Mouse (Mus musculus): ENCODE measurements around the gene Olfm1.

Gene Olfm1

DNA sequence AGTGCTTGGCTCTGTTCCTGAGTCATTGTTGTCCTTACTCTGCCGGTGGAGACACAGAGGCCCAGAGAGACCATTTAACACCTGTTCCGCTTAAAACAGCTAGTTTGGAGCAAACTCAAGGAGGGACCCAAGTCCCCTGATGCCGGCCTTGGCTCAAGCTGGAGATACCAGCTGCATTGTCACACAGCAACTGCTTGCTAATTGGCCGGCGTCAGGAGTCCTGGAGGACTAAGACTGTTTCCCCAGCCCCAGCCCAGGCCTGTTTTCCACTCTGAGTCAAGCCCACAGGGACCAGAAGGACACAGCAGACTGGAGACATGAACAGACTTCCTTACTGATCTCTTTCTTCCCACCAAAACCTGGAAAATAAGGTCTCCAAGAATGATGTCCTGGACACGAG, 43.7 kb downstream of the Olfm1 start:
- no peak for DNase-seq

DNA sequence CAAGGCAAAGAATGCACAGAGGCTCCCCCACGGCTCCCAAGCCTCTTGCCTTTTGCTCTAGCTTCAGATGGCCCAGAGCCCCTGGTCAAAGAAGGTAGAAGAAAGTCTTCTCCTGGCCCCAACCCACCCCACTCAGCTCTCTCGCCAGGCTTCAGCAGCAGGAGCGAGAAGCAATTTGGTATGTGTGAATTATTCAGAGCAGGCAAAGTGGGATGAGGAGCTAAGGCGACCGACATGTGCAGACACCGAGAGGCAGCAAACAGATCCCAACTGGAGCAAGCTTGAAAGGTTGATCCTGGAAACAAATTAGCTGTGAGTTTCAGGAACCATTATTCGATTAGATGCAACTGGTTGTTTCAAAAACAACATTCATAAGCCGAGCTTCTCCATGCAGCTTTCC, 46.8 kb downstream of the Olfm1 start:
- DNase-seq = no peak

GRCm38 (mm10) chr2:28240920-28241319, 48.1 kb downstream of the Olfm1 start:
- no peak for DNase-seq

GRCm38 (mm10) chr2:28241520-28242221, 48.9 kb downstream of the Olfm1 start:
- DNase-seq = peak in 1 of 2 experiments; percentile 2

DNA sequence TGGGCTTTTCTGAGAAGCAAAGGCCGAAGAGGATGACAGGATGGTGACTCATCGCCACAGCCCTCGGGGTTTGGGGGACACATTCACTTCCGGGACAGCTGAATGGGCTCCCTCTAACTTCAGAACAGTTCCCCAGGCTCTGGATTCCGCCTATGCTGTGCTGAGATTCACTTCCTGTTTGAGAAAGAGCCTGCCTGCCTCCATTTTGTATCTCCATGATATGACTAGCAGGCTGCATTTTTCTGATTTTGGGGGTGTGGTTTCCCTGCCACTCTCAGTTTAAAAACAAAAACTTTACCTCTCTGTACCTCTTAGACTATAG, 49.4 kb downstream of the Olfm1 start:
- DNase-seq = peak in 1 of 2 experiments; percentile 3

DNA sequence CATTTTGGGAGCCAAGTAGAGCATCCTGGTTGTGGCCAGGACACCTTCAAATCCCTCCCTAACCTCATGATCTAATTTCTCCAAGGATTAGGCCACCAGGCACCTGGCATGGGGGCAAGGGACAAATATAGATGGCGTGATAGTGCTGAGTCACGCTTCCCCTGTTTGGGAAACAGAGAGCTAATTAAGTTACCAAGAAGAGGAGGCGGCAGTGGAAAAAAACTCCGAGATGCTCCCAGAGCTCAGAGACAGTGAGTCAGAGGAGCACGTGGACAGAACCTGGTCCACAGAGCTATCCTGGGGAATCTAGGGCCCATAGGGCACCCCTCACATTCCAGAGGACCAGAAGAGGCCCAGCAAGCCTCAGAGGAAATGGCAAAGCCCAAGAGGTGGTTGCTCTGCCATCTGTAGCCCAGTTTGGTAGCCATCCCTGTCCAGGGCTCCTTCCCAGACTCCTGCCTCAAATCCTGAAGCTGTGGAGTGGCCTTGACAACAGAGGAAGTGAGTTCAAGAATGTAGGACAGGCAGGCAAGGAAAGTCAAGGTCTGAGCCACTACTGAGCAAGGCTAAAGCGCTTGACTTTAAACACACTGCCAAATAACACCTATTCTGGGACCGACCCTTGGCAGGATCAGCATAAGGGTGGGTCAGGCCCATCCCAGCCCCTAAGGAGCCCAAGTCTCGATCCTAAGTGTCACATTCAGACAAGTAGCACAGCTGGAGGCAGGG, 52.0 kb downstream of the Olfm1 start:
- no peak for DNase-seq

DNA sequence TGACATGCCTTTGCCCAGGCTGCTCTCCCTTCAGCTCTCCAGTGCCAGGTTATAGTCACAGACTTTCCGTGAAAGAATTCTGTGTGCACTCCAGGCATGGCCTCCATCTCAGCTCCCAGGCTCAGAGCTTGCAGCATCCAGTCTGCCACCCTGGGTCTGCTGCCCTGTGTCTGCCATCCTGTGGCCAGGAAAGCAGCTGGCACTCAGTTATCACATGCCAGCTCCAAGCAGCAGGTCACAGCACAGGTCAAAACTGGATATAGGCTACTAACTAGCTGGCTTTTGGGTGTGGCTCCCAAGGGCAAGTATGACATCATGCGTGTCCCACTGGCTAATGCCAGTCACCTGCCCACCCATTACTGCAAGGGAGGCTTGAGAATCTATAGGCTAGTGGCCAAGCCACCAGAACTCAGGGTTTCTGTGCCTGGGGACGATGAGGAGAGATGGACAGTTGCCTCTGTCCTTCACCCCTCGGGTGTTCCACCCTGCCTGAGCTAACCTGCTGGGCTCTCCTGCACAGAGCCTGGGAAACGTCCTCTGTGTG, 53.4 kb downstream of the Olfm1 start:
- no peak for DNase-seq

DNA sequence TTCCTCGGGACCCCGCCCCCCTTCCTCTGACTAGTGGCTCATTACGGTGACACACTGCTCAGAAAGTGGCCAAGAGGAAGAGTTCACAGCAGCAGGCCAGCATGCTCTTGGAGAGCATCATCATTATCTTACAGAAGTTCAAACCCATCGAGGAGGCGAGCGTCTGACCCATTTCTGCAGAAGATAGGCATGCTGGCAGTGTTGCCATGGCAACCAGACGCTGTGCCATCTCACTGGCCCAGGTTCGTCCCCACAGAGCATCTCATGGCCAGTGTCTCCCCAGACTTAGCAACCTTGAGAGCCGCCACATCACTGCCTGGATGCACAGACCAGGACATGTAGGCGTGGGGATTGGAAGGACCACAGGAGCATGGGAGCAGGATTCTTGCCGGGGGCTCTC, 54.3 kb downstream of the Olfm1 start:
- no peak for DNase-seq

GRCm38 (mm10) chr2:28252554-28252953, 59.8 kb downstream of the Olfm1 start:
- no peak for DNase-seq

DNA sequence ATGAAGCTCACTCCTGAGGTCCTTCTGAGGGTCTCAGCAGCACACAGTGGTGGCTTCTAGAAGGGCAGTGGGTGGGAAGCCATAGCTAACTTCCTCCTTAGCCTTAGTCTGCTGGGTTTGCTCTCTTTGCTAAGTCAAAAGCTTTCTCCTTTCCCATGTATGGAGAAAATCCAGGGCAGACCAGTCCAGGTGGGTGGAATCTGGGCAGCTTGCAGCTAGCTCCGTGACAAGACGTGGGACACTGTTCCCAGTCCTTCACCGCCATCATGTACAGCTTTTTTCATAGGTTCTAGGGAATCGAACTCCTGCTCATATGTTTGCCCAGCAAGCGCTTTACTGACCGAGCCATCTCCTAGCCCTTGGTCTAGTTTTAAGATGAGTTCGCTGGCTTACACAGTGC, 63.2 kb downstream of the Olfm1 start:
- DNase-seq = no peak

DNA sequence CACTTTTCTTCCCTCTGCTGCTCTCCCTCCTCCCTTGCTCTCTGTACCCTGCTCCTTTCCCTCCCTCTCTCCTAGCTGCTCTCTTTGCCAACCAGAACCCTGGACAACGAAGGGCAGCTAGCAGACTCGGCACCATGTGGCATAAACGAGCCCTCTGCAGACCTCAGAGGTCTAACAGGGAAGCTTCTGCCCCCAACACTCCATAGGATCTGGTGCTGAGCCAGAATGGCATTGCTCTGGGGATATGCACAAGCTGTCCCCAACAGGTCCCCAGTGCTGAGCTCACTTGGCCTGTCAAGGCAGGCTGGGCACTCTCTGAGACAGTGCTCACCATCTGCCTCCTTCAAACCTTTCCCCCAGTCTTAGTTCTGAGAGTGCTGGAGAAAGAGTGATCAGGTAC, 68.6 kb downstream of the Olfm1 start:
- DNase-seq = no peak

DNA sequence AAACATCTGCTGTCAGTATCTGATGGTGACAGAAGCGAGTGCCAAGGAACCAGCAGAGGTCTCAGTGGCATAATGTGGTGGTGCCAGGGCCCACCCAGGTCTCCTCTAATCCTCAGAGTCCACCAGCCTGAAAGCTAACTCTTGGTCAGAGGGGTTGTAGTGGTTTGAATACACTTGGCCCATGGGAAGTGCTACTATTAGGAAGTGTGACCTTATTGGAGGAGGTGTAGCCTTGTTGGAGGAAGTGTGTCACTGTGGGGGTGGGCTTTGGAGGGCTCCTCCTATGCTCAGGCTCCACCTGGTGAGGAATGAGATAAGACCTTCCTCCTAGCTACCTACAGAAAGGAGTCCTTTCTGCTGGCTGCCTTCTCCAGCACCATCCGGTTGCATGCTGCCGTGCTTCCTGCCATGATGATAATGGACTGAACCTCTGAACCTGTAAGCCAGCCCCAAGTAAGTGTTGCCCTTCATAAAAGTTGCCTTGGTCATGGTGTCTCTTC, 75.0 kb downstream of the Olfm1 start:
- no peak for DNase-seq

DNA sequence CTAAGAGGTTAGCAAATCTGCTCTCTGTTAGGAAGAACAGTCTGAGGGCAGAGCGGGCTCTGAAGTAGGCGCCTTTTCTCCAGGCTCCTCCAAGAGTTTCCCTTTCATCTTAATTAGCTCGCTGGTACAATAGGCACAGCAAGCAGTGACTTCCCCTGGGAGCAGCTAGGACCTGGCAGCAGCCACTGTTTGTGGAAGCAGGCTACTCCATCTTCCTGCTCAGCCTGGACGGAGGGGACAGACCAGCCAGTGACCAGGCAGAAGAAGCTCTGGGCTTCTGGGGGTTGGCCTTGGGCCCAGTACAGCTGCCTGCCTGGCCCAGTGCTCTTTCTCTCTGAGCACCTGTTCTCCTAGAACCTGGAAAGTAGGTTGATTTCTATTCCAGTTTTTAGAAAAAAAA, 77.8 kb downstream of the Olfm1 start:
- DNase-seq = peak in 1 of 2 experiments; percentile 29

DNA sequence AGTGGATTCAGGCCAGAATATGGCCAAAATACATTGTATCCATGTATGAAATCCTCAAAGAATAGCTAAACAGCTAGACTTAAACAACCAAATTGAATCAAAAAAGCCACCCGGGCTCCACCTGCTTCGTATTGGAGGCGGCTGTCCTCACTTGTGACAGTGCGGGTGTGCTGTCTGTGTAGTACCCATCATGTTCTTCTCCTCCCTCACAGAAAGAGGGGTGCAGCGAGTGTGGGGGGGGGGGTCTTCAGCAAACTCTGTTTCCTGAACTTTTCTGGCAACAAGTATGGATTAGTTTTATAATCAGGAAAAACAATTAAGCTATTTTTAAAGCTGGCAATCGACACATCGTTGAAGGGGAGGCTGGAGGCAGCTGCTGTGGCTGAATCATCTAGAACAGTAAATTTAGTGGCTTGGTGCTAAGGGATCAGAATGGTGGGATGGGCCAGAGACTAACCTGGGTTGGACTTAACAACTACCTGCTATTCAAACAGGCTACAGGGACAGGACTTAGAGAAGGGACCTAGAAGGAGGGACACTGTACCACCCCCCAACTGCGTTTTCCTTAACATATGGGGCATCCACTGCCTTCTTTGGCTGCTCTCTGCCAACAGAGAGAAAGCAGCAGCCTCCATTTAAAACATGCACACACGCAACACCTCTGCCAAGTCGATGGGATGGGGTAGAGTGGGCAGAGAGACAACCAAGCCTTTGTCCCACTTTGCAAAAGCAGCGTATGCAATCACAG, 79.6 kb downstream of the Olfm1 start:
- no peak for DNase-seq

GRCm38 (mm10) chr2:28274006-28274405, 81.2 kb downstream of the Olfm1 start:
- no peak for DNase-seq

DNA sequence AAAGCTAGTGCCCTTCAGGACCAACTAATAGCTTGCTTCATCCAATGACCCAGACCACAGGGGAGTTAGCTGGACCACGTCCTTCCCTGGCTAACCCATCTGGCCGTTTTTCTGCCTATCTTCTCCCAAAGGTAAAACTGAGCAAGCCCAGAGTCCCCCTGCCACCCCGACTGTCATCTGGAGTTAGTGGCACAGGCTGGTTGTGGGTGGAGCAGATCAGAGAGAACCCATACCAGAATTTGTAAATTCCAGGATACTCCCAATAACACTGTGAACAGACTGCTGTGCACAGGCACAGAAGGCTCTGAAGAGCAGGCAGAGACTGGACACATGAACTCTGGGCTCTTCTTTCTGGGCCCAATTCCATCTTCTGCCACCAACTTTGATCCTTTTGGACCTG, 82.6 kb downstream of the Olfm1 start:
- no peak for DNase-seq

GRCm38 (mm10) chr2:28278150-28278549, 85.4 kb downstream of the Olfm1 start:
- DNase-seq = peak; percentile 33 to 79

GRCm38 (mm10) chr2:28278853-28279252, 86.1 kb downstream of the Olfm1 start:
- DNase-seq = no peak
